Mouse (Mus musculus): ENCODE measurements around the gene Sgf29. TPM values are rescaled to one million over a fixed set of nuclear protein-coding genes. Genes with fewer than 3 reads are reported as not detected.
"Not testable (repeated sequence)": the region's sequence is repeated elsewhere in the genome, so short reads cannot be mapped to it uniquely, and the experiment has no call there.

Gene Sgf29
- polyA plus RNA-seq, 1 experiment from 2014 or later: 65.6 TPM

GRCm38 (mm10) chr7:126675104-126675503 lies 26.0 kb downstream of the Sgf29 start:
- H3K4me1 ChIP-seq: no peaks in the 10 kb centered on the region
- WGBS: 93% methylated on average over 8 of the region's 8 CpGs
- H3K36me3 ChIP-seq (replicated peaks): peaks cover 76% of the 10 kb centered on the region
- H3K27me3 ChIP-seq (replicated peaks; ENCODE audit: low read depth, poor library complexity, severe bottlenecking): no peaks in the 10 kb centered on the region
- no peak for DNase-seq (ENCODE audit: low spot score)
- no peak overlapping the region for H3K4me3 ChIP-seq
- no peak overlapping the region for H3K27ac ChIP-seq (replicated peaks)
- H3K9me3 ChIP-seq: no peaks in the 10 kb centered on the region

GRCm38 (mm10) chr7:126676207-126676606 lies 27.1 kb downstream of the Sgf29 start, which contains the start of gene Sult1a1:
TSS of gene Sult1a1 (minus strand) at chr7:126676432.
- DNase-seq (ENCODE audit: low spot score): no peak
- WGBS: 79% methylated on average over 1 of the region's 1 CpGs
- peaks cover 73% of the 10 kb centered on the region for H3K36me3 ChIP-seq (replicated peaks)

GRCm38 (mm10) chr7:126676631-126677220 lies 27.6 kb downstream of the Sgf29 start:
- peaks cover 67% of the 10 kb centered on the region for H3K36me3 ChIP-seq (replicated peaks)
- no peaks in the 10 kb centered on the region for H3K9me3 ChIP-seq
- H3K4me1 ChIP-seq: no peaks in the 10 kb centered on the region
- no peaks in the 10 kb centered on the region for H3K27me3 ChIP-seq (replicated peaks; ENCODE audit: low read depth, poor library complexity, severe bottlenecking)
- H3K27ac ChIP-seq (replicated peaks): no peak overlapping the region
- H3K4me3 ChIP-seq: no peak overlapping the region
- 88% methylated on average over 4 of the region's 4 CpGs for WGBS
- no peak for DNase-seq (ENCODE audit: low spot score)

More at GRCm38 (mm10) chr7:126676207-126676606, 27.1 kb downstream of the Sgf29 start, which contains the start of gene Sult1a1:
- Histone ChIP-seq H3K4me1 (no peaks in the 10 kb centered on the region), H3K27me3 (replicated peaks; ENCODE audit: low read depth, poor library complexity, severe bottlenecking) (no peaks in the 10 kb centered on the region), H3K9me3 (no peaks in the 10 kb centered on the region), H3K4me3 (no peak within 1 kb of the TSS), H3K27ac (replicated peaks) (no peak within 1 kb of the TSS)

- H3K36me3 ChIP-seq (replicated peaks): peaks cover 49% of the 10 kb centered on the region
- H3K27ac ChIP-seq (replicated peaks): no peak overlapping the region
- no peaks in the 10 kb centered on the region for H3K9me3 ChIP-seq
- DNase-seq (ENCODE audit: low spot score): no peak
- H3K27me3 ChIP-seq (replicated peaks; ENCODE audit: low read depth, poor library complexity, severe bottlenecking): no peaks in the 10 kb centered on the region
- no peak overlapping the region for H3K4me3 ChIP-seq
- WGBS: 83% methylated on average over 8 of the region's 8 CpGs
- no peaks in the 10 kb centered on the region for H3K4me1 ChIP-seq
Measured at GRCm38 (mm10) chr7:126678545-126679341, 29.6 kb downstream of the Sgf29 start.

- 91% methylated on average over 5 of the region's 5 CpGs for WGBS
Measured at GRCm38 (mm10) chr7:126679683-126680082, 30.6 kb downstream of the Sgf29 start.

GRCm38 (mm10) chr7:126681221-126681620 lies 32.1 kb downstream of the Sgf29 start:
- no peak for DNase-seq (ENCODE audit: low spot score)
- Histone ChIP-seq H3K36me3 (replicated peaks) (peaks cover 27% of the 10 kb centered on the region), H3K27me3 (replicated peaks; ENCODE audit: low read depth, poor library complexity, severe bottlenecking) (no peaks in the 10 kb centered on the region), H3K27ac (replicated peaks) (no peak overlapping the region), H3K4me3 (no peak overlapping the region), H3K4me1 (no peaks in the 10 kb centered on the region), H3K9me3 (no peaks in the 10 kb centered on the region)
- 97% methylated on average over 5 of the region's 5 CpGs for WGBS

More at GRCm38 (mm10) chr7:126679683-126680082, 30.6 kb downstream of the Sgf29 start:
- Histone ChIP-seq H3K27me3 (replicated peaks; ENCODE audit: low read depth, poor library complexity, severe bottlenecking) (no peaks in the 10 kb centered on the region), H3K36me3 (replicated peaks) (peaks cover 40% of the 10 kb centered on the region), H3K4me3 (no peak overlapping the region), H3K4me1 (no peaks in the 10 kb centered on the region), H3K27ac (replicated peaks) (no peak overlapping the region), H3K9me3 (no peaks in the 10 kb centered on the region)
- DNase-seq (ENCODE audit: low spot score): no peak

GRCm38 (mm10) chr7:126688156-126688555 lies 39.0 kb downstream of the Sgf29 start:
- not testable (repeated sequence) for H3K9me3 ChIP-seq; H3K4me1 ChIP-seq; DNase-seq (ENCODE audit: low spot score); H3K27me3 ChIP-seq (replicated peaks; ENCODE audit: low read depth, poor library complexity, severe bottlenecking); H3K27ac ChIP-seq (replicated peaks); H3K4me3 ChIP-seq
- peaks cover 34% of the 10 kb centered on the region for H3K36me3 ChIP-seq (replicated peaks)
- 88% methylated on average over 4 of the region's 4 CpGs for WGBS

- Histone ChIP-seq H3K4me1 (peaks cover 6% of the 10 kb centered on the region; the same call in 1 of the 2 replicates), H3K4me3 (no peak overlapping the region), H3K27ac (replicated peaks) (no peak overlapping the region), H3K9me3 (no peaks in the 10 kb centered on the region), H3K27me3 (replicated peaks; ENCODE audit: low read depth, poor library complexity, severe bottlenecking) (no peaks in the 10 kb centered on the region), H3K36me3 (replicated peaks) (peaks cover 34% of the 10 kb centered on the region)
- DNase-seq (ENCODE audit: low spot score): no peak
- 80% methylated on average over 3 of the region's 3 CpGs for WGBS
Measured at GRCm38 (mm10) chr7:126689021-126689420, 39.9 kb downstream of the Sgf29 start.

GRCm38 (mm10) chr7:126690737-126691136 lies 41.6 kb downstream of the Sgf29 start:
- Histone ChIP-seq H3K9me3 (no peaks in the 10 kb centered on the region), H3K4me1 (peaks cover 13% of the 10 kb centered on the region), H3K36me3 (replicated peaks) (peaks cover 34% of the 10 kb centered on the region), H3K27me3 (replicated peaks; ENCODE audit: low read depth, poor library complexity, severe bottlenecking) (no peaks in the 10 kb centered on the region), H3K4me3 (no peak overlapping the region), H3K27ac (replicated peaks) (no peak overlapping the region)
- DNase-seq (ENCODE audit: low spot score): no peak
- WGBS: 87% methylated on average over 3 of the region's 3 CpGs

- peaks cover 34% of the 10 kb centered on the region for H3K36me3 ChIP-seq (replicated peaks)
- peaks cover 19% of the 10 kb centered on the region for H3K4me1 ChIP-seq
- no peaks in the 10 kb centered on the region for H3K27me3 ChIP-seq (replicated peaks; ENCODE audit: low read depth, poor library complexity, severe bottlenecking)
- WGBS: 71% methylated on average over 5 of the region's 5 CpGs
- DNase-seq (ENCODE audit: low spot score): no peak
- no peaks in the 10 kb centered on the region for H3K9me3 ChIP-seq
- no peak overlapping the region for H3K27ac ChIP-seq (replicated peaks)
- H3K4me3 ChIP-seq: no peak overlapping the region
Measured at GRCm38 (mm10) chr7:126691676-126692075, 42.6 kb downstream of the Sgf29 start.

GRCm38 (mm10) chr7:126692426-126692825 lies 43.3 kb downstream of the Sgf29 start:
- H3K9me3 ChIP-seq: no peaks in the 10 kb centered on the region
- DNase-seq (ENCODE audit: low spot score): no peak
- WGBS: 94% methylated on average over 26 of the region's 26 CpGs
- no peaks in the 10 kb centered on the region for H3K27me3 ChIP-seq (replicated peaks; ENCODE audit: low read depth, poor library complexity, severe bottlenecking)
- peaks cover 27% of the 10 kb centered on the region for H3K4me1 ChIP-seq
- no peak overlapping the region for H3K4me3 ChIP-seq
- peaks cover 39% of the 10 kb centered on the region for H3K36me3 ChIP-seq (replicated peaks)
- H3K27ac ChIP-seq (replicated peaks): no peak overlapping the region

GRCm38 (mm10) chr7:126693256-126693655 lies 44.1 kb downstream of the Sgf29 start:
- Histone ChIP-seq H3K27ac (replicated peaks) (no peak overlapping the region), H3K9me3 (no peaks in the 10 kb centered on the region), H3K36me3 (replicated peaks) (peaks cover 45% of the 10 kb centered on the region), H3K4me3 (peak overlapping the region; percentile 19; the same call in 1 of the 2 replicates), H3K4me1 (peaks cover 27% of the 10 kb centered on the region), H3K27me3 (replicated peaks; ENCODE audit: low read depth, poor library complexity, severe bottlenecking) (no peaks in the 10 kb centered on the region)
- DNase-seq (ENCODE audit: low spot score): peak; percentile 74
- 40% methylated on average over 3 of the region's 3 CpGs for WGBS

- Histone ChIP-seq H3K4me1 (peaks cover 27% of the 10 kb centered on the region), H3K9me3 (no peaks in the 10 kb centered on the region), H3K27ac (replicated peaks) (no peak overlapping the region), H3K27me3 (replicated peaks; ENCODE audit: low read depth, poor library complexity, severe bottlenecking) (no peaks in the 10 kb centered on the region), H3K36me3 (replicated peaks) (peaks cover 47% of the 10 kb centered on the region), H3K4me3 (peak overlapping the region; percentile 19; the same call in 1 of the 2 replicates)
- 92% methylated on average over 7 of the region's 7 CpGs for WGBS
- no peak for DNase-seq (ENCODE audit: low spot score)
Measured at GRCm38 (mm10) chr7:126693781-126694180, 44.7 kb downstream of the Sgf29 start.

All from embryonic facial prominence, embryonic 10.5 days (tissue).